Mouse (Mus musculus): ENCODE data around the gene Psmc6. TPM values are rescaled to one million over a fixed set of nuclear protein-coding genes. Genes with fewer than 3 reads are reported as not detected.

The Psmc6 gene
- polyA plus RNA-seq, 1 experiment from 2014 or later: 139 TPM

Other genes starting within 250 kb of the Psmc6 start
- 1.8 and 2.4 TPM in 2 replicates for gene Gpr137c, start 110.1 kb upstream of the Psmc6 start, polyA plus RNA-seq (2015; fragmentation: Nextera tagmentation; extraction: Ambion mirVana)
- 11.2 and 11.3 TPM in 2 replicates for gene Txndc16, start 109.5 kb upstream of the Psmc6 start, polyA plus RNA-seq (2015; fragmentation: Nextera tagmentation; extraction: Ambion mirVana)
- 42.2 and 48.3 TPM in 2 replicates for gene Ero1l, start 11.0 kb upstream of the Psmc6 start, polyA plus RNA-seq (2015; fragmentation: Nextera tagmentation; extraction: Ambion mirVana)
- gene Styx, start 21.3 kb downstream of the Psmc6 start, polyA plus RNA-seq (2015; fragmentation: Nextera tagmentation; extraction: Ambion mirVana): 57.4 and 59.7 TPM in 2 replicates
- gene Gnpnat1, start 75.1 kb downstream of the Psmc6 start, polyA plus RNA-seq (2015; fragmentation: Nextera tagmentation; extraction: Ambion mirVana): 55.8 and 56.4 TPM in 2 replicates
- 195 and 200 TPM in 2 replicates for gene Fermt2, start 200.3 kb downstream of the Psmc6 start, polyA plus RNA-seq (2015; fragmentation: Nextera tagmentation; extraction: Ambion mirVana)

All from stomach, embryonic 15.5 days (tissue).